Mouse (Mus musculus) layer of hippocampus, adult 8-10 months (tissue): ENCODE results near the gene Alyref2. TPM values are rescaled to one million over a fixed set of nuclear protein-coding genes. Genes with fewer than 3 reads are reported as not detected.

Experiments
- DNase-seq, 2 experiments: peaks; one replicate each; pipeline ENCODE4 v3.0.0; 2022; ENCODE audit warnings: low spot score in 2 of 2
- total RNA-seq, 4 experiments: library from RNA; stranded (reverse); gene quantifications; 2 replicates each; pipeline ENCODE4 v1.2.4; 2022

The Alyref2 gene
- total RNA-seq, 4 experiments from 2014 or later: 5.1 to 6.3 (median 5.6) TPM

GRCm38 (mm10) chr1:171501016-171501610 is 2.2 kb upstream of the Alyref2 start:
- DNase-seq: no peak

GRCm38 (mm10) chr1:171501636-171502080 is 1.6 kb upstream of the Alyref2 start:
- no peak for DNase-seq

- peak in 1 of 2 experiments; percentile 30 for DNase-seq
Measured at GRCm38 (mm10) chr1:171502388-171503249, 659 bp upstream of the Alyref2 start.

- peak; percentile 48 to 52 for DNase-seq
Measured at GRCm38 (mm10) chr1:171503592-171504291, 464 bp downstream of the Alyref2 start.

GRCm38 (mm10) chr1:171504586-171504985 is 1.3 kb downstream of the Alyref2 start:
- DNase-seq: no peak

- DNase-seq: no peak
Measured at GRCm38 (mm10) chr1:171513234-171513633, 10.0 kb downstream of the Alyref2 start.

- no peak for DNase-seq
Measured at GRCm38 (mm10) chr1:171513760-171514159, 10.5 kb downstream of the Alyref2 start.

- no peak for DNase-seq
Measured at GRCm38 (mm10) chr1:171515039-171515438, 11.8 kb downstream of the Alyref2 start.

GRCm38 (mm10) chr1:171515557-171515956 is 12.3 kb downstream of the Alyref2 start:
- DNase-seq: no peak

GRCm38 (mm10) chr1:171531367-171531766 is 28.1 kb downstream of the Alyref2 start:
- DNase-seq: no peak

GRCm38 (mm10) chr1:171532830-171533229 is 29.6 kb downstream of the Alyref2 start:
- DNase-seq: no peak

GRCm38 (mm10) chr1:171534557-171534956 is 31.3 kb downstream of the Alyref2 start:
- DNase-seq: no peak

GRCm38 (mm10) chr1:171535194-171535593 is 31.9 kb downstream of the Alyref2 start, which contains the start of gene Itln1:
Gene Itln1 (minus strand): TSS chr1:171535294.
- DNase-seq: no peak

GRCm38 (mm10) chr1:171540694-171541093 is 37.4 kb downstream of the Alyref2 start:
- DNase-seq: no peak

- DNase-seq: no peak
Measured at GRCm38 (mm10) chr1:171551326-171551725, 48.0 kb downstream of the Alyref2 start.

GRCm38 (mm10) chr1:171552230-171552629 is 49.0 kb downstream of the Alyref2 start:
- no peak for DNase-seq

GRCm38 (mm10) chr1:171553359-171554341 is 50.4 kb downstream of the Alyref2 start:
- DNase-seq: no peak
